In the genomic region with DNA sequence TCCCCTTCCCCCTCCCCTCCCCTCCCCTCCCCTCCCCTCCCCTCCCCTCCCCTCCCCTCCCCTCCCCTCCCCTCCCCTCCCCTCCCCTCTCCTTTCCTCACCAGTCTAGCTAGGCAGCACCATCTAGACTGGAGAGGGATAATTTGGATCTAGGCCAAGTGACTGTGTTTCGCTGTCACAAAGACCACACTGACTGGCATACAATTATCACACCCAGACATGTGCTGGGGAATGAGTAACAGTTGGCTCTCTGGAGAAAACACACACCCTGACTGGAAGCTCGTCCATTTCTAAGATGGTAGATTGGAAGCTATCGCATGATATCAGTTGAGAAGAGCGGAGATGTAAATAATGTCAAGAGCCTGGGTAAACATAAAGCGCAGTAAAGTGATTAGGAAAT, we compare ENCODE assay signal across 17 mouse cellular contexts.
DNase-seq lines count a peak whose midpoint lies in the region; ATAC-seq lines count a peak whose summit lies in the region.
"Had no signal": no experiment of that assay in that cellular context is flagged by ENCODE, and none has a peak within 500 bp of the region (broad histone marks: within the 10 kb centered on the region; RNA-seq: fewer than 3 reads in every experiment).

No protein-coding gene starts in this region.

- no peak overlapping the region for H3K9ac ChIP-seq in heart, embryonic 15.5 days
- no peak overlapping the region for H3K9ac ChIP-seq in neural tube, embryonic 13.5 days
- H3K9ac ChIP-seq in neural tube, embryonic 15.5 days (replicated peaks), result no peak overlapping the region
- no peak overlapping the region for H3K9ac ChIP-seq in intestine, embryonic 14.5 days (ENCODE audit: low read length)
- H3K9ac ChIP-seq: embryonic facial prominence, embryonic 13.5 days; limb, embryonic 12.5 days had no signal

- ATAC-seq in heart, embryonic 15.5 days (replicated peaks; ENCODE audit: insufficient number of reproducible peaks, insufficient read depth, low FRiP score, low read depth), result peak; percentile 73; the same call in 1 of the 2 replicates
- peak; percentile 75; the same call in 1 of the 2 replicates for ATAC-seq in neural tube, embryonic 13.5 days (ENCODE audit: low read depth)
- ATAC-seq in neural tube, embryonic 15.5 days (ENCODE audit: low FRiP score), result no peak
- ATAC-seq in intestine, embryonic 14.5 days (replicated peaks; ENCODE audit: low FRiP score, low TSS enrichment, low read depth), result peak; percentile 56
- no peak for ATAC-seq in activated CD4-positive, CD25-positive, alpha-beta regulatory T cell, adult 4 months
- ATAC-seq: Patski had no signal

- 42% methylated on average over 5 of the region's 5 CpGs for WGBS in heart, embryonic 15.5 days
- 63% methylated on average over 5 of the region's 5 CpGs for WGBS in neural tube, embryonic 13.5 days
- WGBS in neural tube, embryonic 15.5 days, result 59% methylated on average over 5 of the region's 5 CpGs
- WGBS in intestine, embryonic 14.5 days, result 41% methylated on average over 5 of the region's 5 CpGs

- H3K27me3 ChIP-seq in heart, embryonic 15.5 days, result no peaks in the 10 kb centered on the region
- H3K27me3 ChIP-seq in neural tube, embryonic 13.5 days, result no peaks in the 10 kb centered on the region
- H3K27me3 ChIP-seq in neural tube, embryonic 15.5 days (replicated peaks), result no peaks in the 10 kb centered on the region
- H3K27me3 ChIP-seq in intestine, embryonic 14.5 days (replicated peaks; ENCODE audit: control insufficient read depth, insufficient read depth, low read length), result no peaks in the 10 kb centered on the region
- H3K27me3 ChIP-seq: embryonic facial prominence, embryonic 13.5 days; limb, embryonic 12.5 days; Patski had no signal

- H3K4me1 ChIP-seq in heart, embryonic 15.5 days (replicated peaks), result peaks cover 20% of the 10 kb centered on the region
- H3K4me1 ChIP-seq in neural tube, embryonic 13.5 days (replicated peaks), result peaks cover 5% of the 10 kb centered on the region
- peaks cover 9% of the 10 kb centered on the region; the same call in 1 of the 2 replicates for H3K4me1 ChIP-seq in neural tube, embryonic 15.5 days
- H3K4me1 ChIP-seq in intestine, embryonic 14.5 days (replicated peaks; ENCODE audit: control insufficient read depth, insufficient read depth, low read length), result peaks cover 16% of the 10 kb centered on the region; the same call in 1 of the 2 replicates
- H3K4me1 ChIP-seq: embryonic facial prominence, embryonic 13.5 days had no signal

- H3K9me3 ChIP-seq in heart, embryonic 15.5 days (replicated peaks), result no peaks in the 10 kb centered on the region
- H3K9me3 ChIP-seq in neural tube, embryonic 13.5 days, result no peaks in the 10 kb centered on the region; the same call in 1 of the 2 replicates
- 0 out of 2 replicates have a peak, but pooled peaks cover 5% of the 10 kb centered on the region for H3K9me3 ChIP-seq in neural tube, embryonic 15.5 days (replicated peaks)
- H3K9me3 ChIP-seq in intestine, embryonic 14.5 days (ENCODE audit: control insufficient read depth, low read length), result peaks cover 6% of the 10 kb centered on the region; the same call in 1 of the 2 replicates

- no peak overlapping the region for H3K4me2 ChIP-seq in heart, embryonic 15.5 days
- H3K4me2 ChIP-seq in neural tube, embryonic 13.5 days, result no peak overlapping the region
- no peak overlapping the region for H3K4me2 ChIP-seq in neural tube, embryonic 15.5 days
- H3K4me2 ChIP-seq in intestine, embryonic 14.5 days (ENCODE audit: low read length), result no peak overlapping the region
- H3K4me2 ChIP-seq: embryonic facial prominence, embryonic 13.5 days; limb, embryonic 12.5 days had no signal

- no peaks in the 10 kb centered on the region for H3K36me3 ChIP-seq in heart, embryonic 15.5 days
- H3K36me3 ChIP-seq in neural tube, embryonic 13.5 days, result no peaks in the 10 kb centered on the region
- no peaks in the 10 kb centered on the region for H3K36me3 ChIP-seq in neural tube, embryonic 15.5 days
- no peaks in the 10 kb centered on the region for H3K36me3 ChIP-seq in intestine, embryonic 14.5 days (ENCODE audit: control insufficient read depth, insufficient read depth, low read length)
- H3K36me3 ChIP-seq: embryonic facial prominence, embryonic 13.5 days; limb, embryonic 12.5 days had no signal

- H3K4me3 ChIP-seq in heart, embryonic 15.5 days, result no peak overlapping the region
- H3K4me3 ChIP-seq in neural tube, embryonic 13.5 days, result no peak overlapping the region
- no peak overlapping the region for H3K4me3 ChIP-seq in neural tube, embryonic 15.5 days (replicated peaks)
- H3K4me3 ChIP-seq in intestine, embryonic 14.5 days (ENCODE audit: low read depth, low read length), result no peak overlapping the region
- H3K4me3 ChIP-seq: embryonic facial prominence, embryonic 13.5 days; limb, embryonic 12.5 days had no signal

- no peak for DNase-seq in heart, adult 8-10 months (ENCODE audit: low spot score)
- DNase-seq in intestine, embryonic 14.5 days (ENCODE audit: low spot score), result no peak
- no peak for DNase-seq in ovary, postnatal 14 days (ENCODE audit: low spot score)
- no peak for DNase-seq in ovary, postnatal 10 days (ENCODE audit: low spot score)
- DNase-seq: adrenal gland, postnatal 25 days; cerebellum, adult 8-10 months; heart, adult 18-20 months; kidney, adult 8-10 months; layer of hippocampus, adult 9-11 months; spleen, adult 18-20 months had no signal

- H3K27ac ChIP-seq in heart, embryonic 15.5 days, result no peak overlapping the region
- H3K27ac ChIP-seq in neural tube, embryonic 13.5 days (replicated peaks), result no peak overlapping the region
- no peak overlapping the region for H3K27ac ChIP-seq in neural tube, embryonic 15.5 days (replicated peaks)
- H3K27ac ChIP-seq in intestine, embryonic 14.5 days (ENCODE audit: low read depth), result no peak overlapping the region
- H3K27ac ChIP-seq: embryonic facial prominence, embryonic 13.5 days; limb, embryonic 12.5 days had no signal

Comparison
In these comparisons a context has a peak if more than half of its experiments do, and no peak if none do; other contexts are left out.
1. ATAC-seq: peak in heart, embryonic 15.5 days (single experiment), neural tube, embryonic 13.5 days (single experiment) and intestine, embryonic 14.5 days (single experiment); none in neural tube, embryonic 15.5 days (single experiment) and activated CD4-positive, CD25-positive, alpha-beta regulatory T cell, adult 4 months (single experiment).